Mouse (Mus musculus): ENCODE results near the gene Slc13a3. TPM values are rescaled to one million over a fixed set of nuclear protein-coding genes. Genes with fewer than 3 reads are reported as not detected.
A peak's percentile ranks its signal among the peaks of the same experiment; 100 is the strongest.

Slc13a3 gene
- polyA plus RNA-seq, 1 experiment from 2014 or later, result 0.28 TPM

DNA sequence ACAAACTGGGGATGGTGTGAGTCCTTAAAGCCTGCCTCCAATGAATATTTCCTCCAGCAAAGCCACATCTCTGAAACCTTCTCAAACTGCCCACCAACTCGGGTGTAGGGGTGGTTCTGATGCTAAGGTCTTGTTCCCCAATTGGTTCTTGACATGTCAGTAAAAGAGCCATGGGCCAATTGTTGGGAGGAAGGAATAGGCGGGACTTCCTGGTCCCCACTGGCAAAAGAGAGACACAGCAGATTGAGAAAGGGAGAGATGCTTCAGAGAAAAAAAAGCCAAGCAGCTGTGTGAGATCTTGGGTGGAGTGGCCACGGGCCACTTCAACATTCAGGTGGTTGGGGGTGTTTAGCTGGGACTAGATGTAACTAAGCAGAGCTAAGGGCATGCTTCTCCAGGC lies 102.0 kb downstream of the Slc13a3 start:
- Histone ChIP-seq H3K4me2 (no peak overlapping the region), H3K36me3 (peaks cover 16% of the 10 kb centered on the region), H3K9me3 (no peaks in the 10 kb centered on the region), H3K9ac (no peak overlapping the region), H3K27me3 (peaks cover 25% of the 10 kb centered on the region), H3K27ac (no peak overlapping the region), H3K4me3 (no peak overlapping the region), H3K4me1 (peaks cover 12% of the 10 kb centered on the region)
- ATAC-seq (ENCODE audit: insufficient number of reproducible peaks, low FRiP score, low TSS enrichment, low read depth), result no peak
- 26% methylated on average over 3 of the region's 3 CpGs for WGBS

DNA sequence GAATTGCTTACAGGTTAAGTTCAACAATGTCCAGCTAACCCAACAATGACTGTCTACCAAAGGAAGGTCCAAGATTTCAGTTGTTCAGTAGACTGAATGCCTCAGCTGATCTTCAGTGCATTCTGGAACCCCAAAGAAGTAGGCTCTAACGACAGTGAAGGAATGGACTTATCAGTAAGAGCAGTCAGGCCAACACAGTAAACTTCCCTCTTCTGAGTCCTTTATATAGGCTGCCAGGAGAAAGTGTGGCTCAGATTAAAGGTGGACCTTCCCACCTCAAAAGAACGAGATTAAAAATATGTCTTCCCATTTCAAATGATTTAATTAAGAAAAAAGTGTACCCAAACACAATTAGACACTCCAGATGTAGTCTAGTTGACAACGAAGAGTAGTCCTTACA lies 102.7 kb downstream of the Slc13a3 start:
- no peak for ATAC-seq (ENCODE audit: insufficient number of reproducible peaks, low FRiP score, low TSS enrichment, low read depth)

DNA sequence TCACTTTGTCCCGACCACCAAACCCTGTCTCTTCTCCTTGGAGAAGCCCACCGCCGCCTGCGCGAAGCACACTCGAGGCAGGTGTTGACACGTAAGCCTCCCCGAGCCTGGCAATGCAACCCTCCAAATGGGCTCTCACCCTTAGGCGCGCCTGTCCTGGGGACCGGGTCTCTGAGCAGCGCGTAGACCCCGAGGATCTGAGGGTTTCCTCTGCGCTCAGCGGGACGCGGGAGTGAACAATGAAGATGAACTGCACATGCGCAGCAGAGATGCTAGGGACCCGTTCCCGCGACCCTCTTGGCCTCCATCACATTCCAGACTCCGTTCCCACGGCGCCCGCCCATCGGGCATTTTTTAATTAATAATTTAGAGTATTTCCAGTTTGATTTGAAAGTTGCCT lies 104.5 kb downstream of the Slc13a3 start, which contains the start of gene Zfp663:
TSS of gene Zfp663 (minus strand) at position 234 of the 400 bp plus-strand sequence.
- no peak within 1 kb of the TSS for H3K9ac ChIP-seq
- WGBS, result under 1% methylated on average over 27 of the region's 27 CpGs

More for the DNA sequence above, 102.7 kb downstream of the Slc13a3 start:
- H3K4me3 ChIP-seq, result no peak overlapping the region
- H3K4me1 ChIP-seq, result peaks cover 12% of the 10 kb centered on the region
- H3K9ac ChIP-seq, result no peak overlapping the region
- WGBS, result 69% methylated on average over 3 of the region's 3 CpGs
- peaks cover 30% of the 10 kb centered on the region for H3K27me3 ChIP-seq
- H3K4me2 ChIP-seq, result no peak overlapping the region
- H3K9me3 ChIP-seq, result no peaks in the 10 kb centered on the region
- H3K36me3 ChIP-seq, result peaks cover 12% of the 10 kb centered on the region
- H3K27ac ChIP-seq, result no peak overlapping the region

DNA sequence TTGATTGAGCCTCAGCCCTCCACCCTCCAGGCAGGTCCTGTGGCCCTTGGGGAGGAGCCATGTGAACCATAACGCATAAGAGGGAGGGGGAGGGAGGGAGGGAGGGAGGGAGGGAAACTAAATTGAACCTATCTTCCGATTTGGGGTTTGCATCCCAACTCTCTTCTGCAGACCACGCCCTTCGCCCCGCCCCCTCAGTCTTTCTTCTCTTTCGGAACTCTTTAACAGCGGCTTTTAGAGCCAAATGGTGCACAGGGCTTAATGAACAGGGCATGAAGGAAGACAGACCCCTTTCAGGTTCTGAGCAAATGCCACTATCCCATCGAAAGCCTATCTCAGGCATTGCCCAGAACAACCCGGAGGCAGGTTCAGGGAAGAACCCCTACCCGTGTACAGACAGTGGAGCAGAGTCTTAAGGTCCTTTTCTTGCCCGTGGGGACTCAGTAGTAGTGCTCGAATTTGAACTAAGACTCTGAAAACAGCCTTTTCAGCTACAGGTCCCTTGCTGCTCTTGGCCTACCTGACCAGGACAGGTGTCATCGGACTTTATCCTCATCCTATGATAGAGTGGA lies 105.1 kb downstream of the Slc13a3 start:
- Histone ChIP-seq H3K27me3 (peaks cover 50% of the 10 kb centered on the region), H3K9ac (no peak overlapping the region), H3K4me3 (peak overlapping the region; percentile 27), H3K4me2 (peak overlapping the region; percentile 39), H3K36me3 (no peaks in the 10 kb centered on the region), H3K4me1 (peaks cover 12% of the 10 kb centered on the region), H3K9me3 (no peaks in the 10 kb centered on the region), H3K27ac (no peak overlapping the region)
- 3% methylated on average over 13 of the region's 13 CpGs for WGBS
- no peak for ATAC-seq (ENCODE audit: insufficient number of reproducible peaks, low FRiP score, low TSS enrichment, low read depth)

More for the DNA sequence above, 104.5 kb downstream of the Slc13a3 start, which contains the start of gene Zfp663:
- H3K27me3 ChIP-seq, result peaks cover 45% of the 10 kb centered on the region
- H3K27ac ChIP-seq, result no peak within 1 kb of the TSS
- H3K36me3 ChIP-seq, result no peaks in the 10 kb centered on the region
- H3K4me2 ChIP-seq, result peak within 1 kb of the TSS; percentile 39
- H3K4me3 ChIP-seq, result peak within 1 kb of the TSS; percentile 27
- no peaks in the 10 kb centered on the region for H3K9me3 ChIP-seq
- H3K4me1 ChIP-seq, result peaks cover 12% of the 10 kb centered on the region
- ATAC-seq (ENCODE audit: insufficient number of reproducible peaks, low FRiP score, low TSS enrichment, low read depth), result no peak

DNA sequence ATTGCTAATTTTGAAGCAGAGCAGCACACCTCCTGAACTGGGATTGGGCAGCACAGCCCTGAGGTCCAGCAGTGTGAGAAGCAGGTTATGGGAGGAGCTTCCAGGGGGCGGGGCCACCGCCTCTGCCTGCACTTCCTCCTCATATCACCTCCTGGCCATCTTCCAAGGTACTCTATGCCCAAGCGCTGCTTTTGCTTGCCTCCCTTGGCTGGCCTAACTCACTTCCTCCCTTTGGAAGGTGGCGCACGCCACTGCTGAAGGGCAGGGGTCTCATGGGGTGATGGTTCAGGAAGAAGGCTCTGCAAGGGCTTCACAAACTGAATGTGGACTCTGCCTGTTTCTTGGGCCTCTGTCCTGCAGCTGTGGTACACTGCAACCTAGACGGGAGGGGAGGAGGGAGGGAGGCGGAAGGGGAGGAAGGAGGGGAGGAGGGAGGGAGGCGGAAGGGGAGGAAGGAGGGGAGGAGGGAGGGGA lies 105.9 kb downstream of the Slc13a3 start:
- H3K9ac ChIP-seq, result no peak overlapping the region
- peaks cover 12% of the 10 kb centered on the region for H3K4me1 ChIP-seq
- no peak overlapping the region for H3K4me3 ChIP-seq
- ATAC-seq (ENCODE audit: insufficient number of reproducible peaks, low FRiP score, low TSS enrichment, low read depth), result no peak
- H3K4me2 ChIP-seq, result no peak overlapping the region
- peaks cover 50% of the 10 kb centered on the region for H3K27me3 ChIP-seq
- no peaks in the 10 kb centered on the region for H3K36me3 ChIP-seq
- 4% methylated on average over 5 of the region's 8 CpGs for WGBS
- H3K9me3 ChIP-seq, result no peaks in the 10 kb centered on the region
- no peak overlapping the region for H3K27ac ChIP-seq

DNA sequence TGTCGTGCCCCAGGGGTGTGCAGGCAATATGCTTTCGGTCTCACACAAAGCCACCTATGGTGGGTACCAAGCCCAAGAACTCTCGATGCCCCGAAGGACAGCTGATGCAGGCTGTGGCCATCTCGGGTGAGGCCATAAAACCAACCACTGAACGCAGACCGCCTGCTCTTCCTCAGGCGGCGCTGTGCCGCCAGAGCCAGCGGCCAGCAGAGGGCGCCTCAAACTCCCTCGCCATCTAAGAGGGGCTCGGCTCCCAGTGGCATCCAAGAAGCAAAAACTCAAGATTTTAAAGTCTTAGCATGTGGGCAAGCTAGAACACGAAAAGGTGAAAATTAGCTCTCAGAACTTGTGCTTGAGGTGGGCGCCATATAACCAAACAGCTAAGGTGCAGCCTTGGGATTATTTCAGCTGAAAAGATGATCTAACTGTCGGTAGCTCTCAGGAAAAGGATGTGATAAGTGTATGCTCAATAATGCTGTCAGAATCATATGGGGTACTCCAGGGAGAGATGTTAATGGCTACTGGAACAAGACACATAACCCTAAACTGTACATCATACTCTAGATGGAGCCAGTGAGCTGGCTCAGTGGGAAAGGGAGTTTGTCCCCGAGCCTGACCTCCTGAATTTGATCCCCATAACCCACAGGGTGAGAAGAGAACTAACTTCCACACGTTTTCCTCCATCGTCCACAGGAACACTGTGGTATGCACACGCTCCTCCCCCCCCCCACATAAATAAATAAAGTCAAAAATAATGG lies 108.5 kb downstream of the Slc13a3 start:
- peak overlapping the region; percentile 27; the same call in 1 of the 2 replicates for H3K4me2 ChIP-seq
- no peak for ATAC-seq (ENCODE audit: insufficient number of reproducible peaks, low FRiP score, low TSS enrichment, low read depth)
- H3K4me3 ChIP-seq, result peak overlapping the region; percentile 14; the same call in 1 of the 2 replicates
- no peak overlapping the region for H3K27ac ChIP-seq
- H3K36me3 ChIP-seq, result no peaks in the 10 kb centered on the region
- WGBS, result 12% methylated on average over 21 of the region's 21 CpGs
- H3K27me3 ChIP-seq, result peaks cover 48% of the 10 kb centered on the region
- no peak overlapping the region for H3K9ac ChIP-seq
- peaks cover 12% of the 10 kb centered on the region for H3K4me1 ChIP-seq
- no peaks in the 10 kb centered on the region for H3K9me3 ChIP-seq

DNA sequence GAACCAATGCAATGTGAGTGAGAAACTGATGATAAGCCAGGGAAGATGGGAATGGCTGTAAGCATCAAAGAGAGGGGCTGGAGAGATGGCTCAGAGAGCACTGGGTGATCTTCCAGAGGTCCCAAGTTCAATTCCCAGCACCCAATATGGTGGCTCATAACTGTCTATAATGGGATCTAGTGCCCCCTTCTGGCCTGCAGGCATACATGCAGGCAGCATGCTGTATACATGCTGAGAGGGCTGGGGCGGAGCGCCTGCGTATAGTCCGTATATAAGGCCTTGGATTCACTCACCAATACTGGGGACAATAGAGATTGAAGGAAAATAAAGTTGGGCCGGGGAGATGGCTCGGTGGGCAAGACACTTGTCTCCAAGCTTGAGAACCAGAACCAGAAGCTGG lies 109.7 kb downstream of the Slc13a3 start:
- WGBS, result 89% methylated on average over 6 of the region's 6 CpGs
- no peak overlapping the region for H3K4me2 ChIP-seq
- peaks cover 38% of the 10 kb centered on the region for H3K27me3 ChIP-seq
- H3K27ac ChIP-seq, result no peak overlapping the region
- no peak for ATAC-seq (ENCODE audit: insufficient number of reproducible peaks, low FRiP score, low TSS enrichment, low read depth)
- H3K9me3 ChIP-seq, result no peaks in the 10 kb centered on the region
- H3K4me1 ChIP-seq, result peaks cover 7% of the 10 kb centered on the region
- H3K4me3 ChIP-seq, result no peak overlapping the region
- H3K36me3 ChIP-seq, result no peaks in the 10 kb centered on the region
- no peak overlapping the region for H3K9ac ChIP-seq

DNA sequence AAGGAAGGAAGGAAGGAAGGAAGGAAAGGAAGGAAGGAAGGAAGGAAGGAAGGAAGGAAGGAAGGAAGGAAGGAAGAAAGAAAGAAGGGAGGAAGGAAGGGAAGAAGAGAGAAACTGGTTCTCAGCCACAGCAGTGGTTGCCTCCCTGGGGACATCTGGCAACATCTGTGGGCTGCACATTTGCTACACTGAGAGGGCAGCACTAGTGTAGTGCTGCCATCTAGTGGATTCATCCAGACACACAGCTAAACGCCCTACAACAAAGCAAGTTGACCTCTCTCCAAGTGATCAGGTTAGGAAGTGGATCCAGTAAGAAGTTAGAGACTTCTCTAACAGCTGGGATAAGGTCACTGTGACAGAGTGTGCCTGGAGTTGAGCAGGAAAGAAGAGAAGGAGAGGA lies 112.2 kb downstream of the Slc13a3 start:
- Histone ChIP-seq H3K4me1 (no peaks in the 10 kb centered on the region; the same call in 1 of the 2 replicates), H3K27ac (no peak overlapping the region), H3K4me3 (no peak overlapping the region), H3K4me2 (no peak overlapping the region), H3K9me3 (no peaks in the 10 kb centered on the region), H3K27me3 (peaks cover 25% of the 10 kb centered on the region), H3K9ac (no peak overlapping the region), H3K36me3 (no peaks in the 10 kb centered on the region)
- ATAC-seq (ENCODE audit: insufficient number of reproducible peaks, low FRiP score, low TSS enrichment, low read depth), result no peak
- 4% methylated on average over 1 of the region's 1 CpGs for WGBS

Other genes with a start within 250 kb of the Slc13a3 start
- gene Cdh22, start 238.4 kb downstream of the Slc13a3 start, polyA plus RNA-seq (2015; fragmentation: Nextera tagmentation; extraction: Ambion mirVana), result 0.19 and 0.24 TPM in 2 replicates
- 53.3 and 61.8 TPM in 2 replicates for gene Slc35c2, start 185.4 kb downstream of the Slc13a3 start, polyA plus RNA-seq (2015; fragmentation: Nextera tagmentation; extraction: Ambion mirVana)
- gene Elmo2, start 146.8 kb downstream of the Slc13a3 start, polyA plus RNA-seq (2015; fragmentation: Nextera tagmentation; extraction: Ambion mirVana), result 77.4 and 80.9 TPM in 2 replicates
- 0.30 and 0.58 TPM in 2 replicates for gene Zfp663, start 104.5 kb downstream of the Slc13a3 start, polyA plus RNA-seq (2015; fragmentation: Nextera tagmentation; extraction: Ambion mirVana)
- gene Zfp334, start 85.0 kb downstream of the Slc13a3 start, polyA plus RNA-seq (2015; fragmentation: Nextera tagmentation; extraction: Ambion mirVana), result 5.1 and 6.6 TPM in 2 replicates
- 0.27 and 0.79 TPM in 2 replicates for gene Ocstamp, start 72.8 kb downstream of the Slc13a3 start, polyA plus RNA-seq (2015; fragmentation: Nextera tagmentation; extraction: Ambion mirVana)
- 37.0 and 41.3 TPM in 2 replicates for gene Trp53rka, start 20.1 kb upstream of the Slc13a3 start, polyA plus RNA-seq (2015; fragmentation: Nextera tagmentation; extraction: Ambion mirVana)
- gene Slc2a10, start 30.6 kb upstream of the Slc13a3 start, polyA plus RNA-seq (2015; fragmentation: Nextera tagmentation; extraction: Ambion mirVana), result 13.9 and 16.3 TPM in 2 replicates
- gene Eya2, start 121.8 kb upstream of the Slc13a3 start, polyA plus RNA-seq (2015; fragmentation: Nextera tagmentation; extraction: Ambion mirVana), result 11.4 and 12.8 TPM in 2 replicates